Mouse (Mus musculus) spleen, postnatal 14 days (tissue): ENCODE measurements around the gene Nos1.

Source experiments
- DNase-seq, 2 experiments: peaks; one replicate each; pipeline ENCODE4 v3.0.0; 2021 to 2022; ENCODE audit warnings: low spot score in 2 of 2

The Nos1 gene

GRCm38 (mm10) chr5:117997434-117997970 lies 216.7 kb downstream of the Nos1 start:
- DNase-seq = no peak

DNA sequence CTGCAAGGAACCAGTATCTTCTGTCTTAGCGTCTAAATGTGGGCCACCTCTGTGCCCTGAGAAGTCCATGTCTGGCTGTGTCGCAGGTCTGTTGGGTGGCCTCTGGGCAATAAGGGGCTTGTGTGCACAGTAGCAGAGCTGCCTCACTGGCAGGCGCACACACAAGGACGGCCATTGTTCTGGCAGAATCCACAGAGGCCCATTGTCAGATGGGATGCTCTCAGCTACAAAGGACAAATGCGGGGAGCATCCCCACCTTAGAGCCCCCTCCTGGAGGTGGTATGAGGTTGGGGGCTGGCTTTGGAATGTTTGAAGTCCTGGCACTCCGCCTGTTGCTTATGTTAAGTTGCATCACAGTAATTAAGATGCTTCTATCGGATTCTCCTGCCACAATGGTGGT lies 218.2 kb downstream of the Nos1 start:
- DNase-seq = no peak

DNA sequence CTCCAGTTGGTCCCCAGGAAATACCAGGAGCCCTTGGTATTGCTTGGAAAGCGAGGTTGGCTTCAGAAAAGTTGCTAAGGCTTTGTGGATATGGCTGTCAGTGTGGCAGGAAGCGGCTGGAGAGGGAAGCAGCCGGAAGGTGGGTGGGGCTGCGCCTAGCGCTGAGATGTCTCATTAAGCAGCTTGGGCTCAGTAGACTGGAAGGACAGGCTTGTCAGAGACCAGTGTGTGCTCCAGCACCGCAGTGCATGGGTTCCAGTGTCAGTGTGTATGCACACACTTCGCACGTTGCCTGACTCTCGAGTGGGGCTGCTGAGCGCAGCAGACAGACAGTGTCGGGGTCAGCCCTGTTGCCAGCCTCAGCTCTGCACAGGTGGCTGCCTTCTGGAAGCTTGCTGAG lies 218.8 kb downstream of the Nos1 start:
- DNase-seq = no peak

DNA sequence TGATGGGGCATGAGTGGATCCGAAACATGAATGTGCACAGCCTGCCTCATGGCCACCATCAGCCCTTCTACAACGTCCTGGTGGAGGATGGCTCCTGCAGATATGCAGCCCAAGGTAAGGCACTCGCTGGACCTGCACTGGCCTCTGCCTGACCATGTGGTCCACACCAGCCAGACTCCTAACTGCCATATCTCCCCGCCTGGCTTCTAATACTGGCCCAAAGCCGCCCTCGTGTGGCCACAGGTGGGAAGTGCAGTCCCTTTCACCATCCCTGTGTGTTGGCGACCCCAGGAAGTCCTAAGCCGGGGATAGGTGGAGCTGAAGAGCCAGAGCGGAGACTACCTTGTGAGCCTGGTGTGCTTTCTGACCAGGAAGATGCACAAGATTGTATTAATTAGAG lies 221.2 kb downstream of the Nos1 start:
- DNase-seq = peak in 1 of 2 experiments; percentile 45

DNA sequence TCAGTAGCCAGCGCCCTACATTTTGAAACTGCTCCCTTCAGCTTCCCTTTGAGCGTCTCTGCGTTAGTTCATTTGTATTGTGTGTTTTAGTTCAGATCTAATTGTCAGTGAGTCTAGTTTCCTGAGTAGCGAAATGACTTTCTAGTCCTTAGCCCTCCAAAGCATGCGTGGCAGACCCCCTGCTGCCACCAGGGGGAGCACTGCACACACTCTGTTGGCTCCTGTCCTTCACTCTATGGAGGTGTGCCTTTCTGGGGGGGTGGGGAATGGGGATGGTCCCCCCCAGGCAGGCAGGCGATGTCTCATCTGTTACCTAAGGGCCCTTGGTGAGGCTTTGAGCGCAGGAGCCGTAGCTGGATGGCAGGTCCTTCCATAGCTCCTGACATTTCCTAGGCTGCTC lies 223.8 kb downstream of the Nos1 start:
- DNase-seq = peak in 1 of 2 experiments; percentile 41

- DNase-seq = no peak
These were observed 224.9 kb downstream of the Nos1 start for GRCm38 (mm10) chr5:118005728-118006127.

DNA sequence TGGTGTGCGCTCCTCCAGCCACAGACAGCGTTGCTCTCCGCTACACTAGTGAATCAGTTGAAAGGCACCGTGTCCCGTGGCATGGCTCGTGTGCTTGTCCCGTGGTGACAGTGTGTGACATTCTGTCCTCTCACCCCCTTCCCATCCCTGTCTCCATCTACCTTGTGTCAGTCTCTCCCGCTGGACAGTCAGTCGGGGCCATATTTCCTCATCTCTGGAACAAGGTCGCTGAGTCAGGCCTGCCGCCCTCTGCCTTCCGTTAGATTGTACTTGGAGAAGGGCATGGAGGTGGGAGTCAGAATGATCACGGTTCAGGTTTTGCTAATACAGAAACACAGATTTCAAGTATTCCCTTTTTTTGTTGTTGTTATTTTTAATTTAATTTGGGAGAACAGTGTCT lies 227.5 kb downstream of the Nos1 start:
- DNase-seq = no peak
